Mouse (Mus musculus) kidney, embryonic 14.5 days (tissue): Measurements from ENCODE around the gene Tsnaxip1. TPM values are rescaled to one million over a fixed set of nuclear protein-coding genes. Genes with fewer than 3 reads are reported as not detected.

Source experiments
- ATAC-seq: fragments of 200-750 bp; cut with Nextera tagmentation; 2 replicates; pipeline ENCODE4 v1.8.0; 2017; ENCODE audit warnings: moderate number of reproducible peaks, mild to moderate bottlenecking, moderate TSS enrichment, moderate library complexity; ENCODE audit not compliant: low FRiP score, low TSS enrichment
- H3K27ac ChIP-seq: fragments of 300-500 bp; sonication (generic); 2 replicates; pipeline ENCODE4 v1.5.1; 2014; ENCODE audit warnings: low read depth, mild to moderate bottlenecking, low read length, moderate library complexity, mixed read lengths
- H3K27me3 ChIP-seq: fragments of 300-500 bp; sonication (generic); 2 replicates; pipeline ENCODE4 v1.6.1; 2014; ENCODE audit warnings: mild to moderate bottlenecking, low read length; ENCODE audit not compliant: control insufficient read depth, insufficient read depth
- H3K36me3 ChIP-seq: fragments of 300-500 bp; sonication (generic); 2 replicates; pipeline ENCODE4 v1.6.1; 2014; ENCODE audit warnings: low read length, mixed read lengths; ENCODE audit not compliant: control insufficient read depth, insufficient read depth
- H3K4me1 ChIP-seq: fragments of 300-500 bp; sonication (generic); 2 replicates; pipeline ENCODE4 v1.6.1; 2014; ENCODE audit warnings: low read length, mixed read lengths; ENCODE audit not compliant: control insufficient read depth, insufficient read depth
- H3K4me2 ChIP-seq: fragments of 300-500 bp; sonication (generic); replicated peaks from 2 replicates; pipeline ENCODE4 v1.6.1; 2014; ENCODE audit warnings: low read depth, mild to moderate bottlenecking, low read length
- H3K4me3 ChIP-seq: fragments of 300-500 bp; sonication (generic); 2 replicates; pipeline ENCODE4 v1.5.1; 2014; ENCODE audit warnings: mild to moderate bottlenecking, low read length
- H3K9ac ChIP-seq: fragments of 300-500 bp; sonication (generic); 2 replicates; pipeline ENCODE4 v1.6.1; 2014; ENCODE audit warnings: low read depth, mild to moderate bottlenecking, low read length, moderate library complexity
- H3K9me3 ChIP-seq: fragments of 300-500 bp; sonication (generic); 2 replicates; pipeline ENCODE4 v1.6.1; 2016; ENCODE audit warnings: low read length; ENCODE audit not compliant: control insufficient read depth
- WGBS: fragments of 180-500 bp; shearing (Covaris S2); extraction: QIAGEN DNeasy Blood & Tissue Kit; methylation state at CpG from one replicate; pipeline ENCODE4 v1.1.7; 2014; 5-methylcytosine and 5-hydroxymethylcytosine counted together
- polyA plus RNA-seq: library from polyadenylated mRNA; unstranded; fragments of >200 nt; fragmentation: Nextera tagmentation; extraction: Ambion mirVana; gene quantifications from 2 replicates; pipeline ENCODE4 v1.2.1, GENCODE M21; 2014

Gene Tsnaxip1
- polyA plus RNA-seq, 1 experiment from 2014 or later, result 0.14 TPM

GRCm38 (mm10) chr8:105853178-105853577, 25.6 kb downstream of the Tsnaxip1 start, which contains the start of gene Cenpt:
TSS of gene Cenpt (minus strand) at chr8:105853278.
- Histone ChIP-seq H3K9me3 (no peaks in the 10 kb centered on the region), H3K27ac (no peak within 1 kb of the TSS), H3K4me3 (no peak within 1 kb of the TSS), H3K4me2 (no peak within 1 kb of the TSS), H3K36me3 (peaks cover 15% of the 10 kb centered on the region), H3K4me1 (peaks cover 21% of the 10 kb centered on the region; the same call in 1 of the 2 replicates), H3K9ac (no peak within 1 kb of the TSS), H3K27me3 (no peaks in the 10 kb centered on the region)
- WGBS, result 93% methylated on average over 3 of the region's 3 CpGs
- no peak for ATAC-seq

GRCm38 (mm10) chr8:105854303-105854702, 26.8 kb downstream of the Tsnaxip1 start:
- H3K9me3 ChIP-seq, result no peaks in the 10 kb centered on the region
- 25% methylated on average over 8 of the region's 8 CpGs for WGBS
- H3K4me3 ChIP-seq, result peak overlapping the region; percentile 82
- H3K36me3 ChIP-seq, result peaks cover 4% of the 10 kb centered on the region
- H3K9ac ChIP-seq, result peak overlapping the region; percentile 85; the same call in 1 of the 2 replicates
- ATAC-seq, result no peak; the same call in 1 of the 2 replicates
- H3K4me1 ChIP-seq, result peaks cover 25% of the 10 kb centered on the region
- H3K27ac ChIP-seq, result peak overlapping the region; percentile 51; the same call in 1 of the 2 replicates
- H3K27me3 ChIP-seq, result no peaks in the 10 kb centered on the region
- peak overlapping the region; percentile 35; the same call in 1 of the 2 replicates for H3K4me2 ChIP-seq

GRCm38 (mm10) chr8:105854715-105855216, 27.2 kb downstream of the Tsnaxip1 start, which contains the start of gene Thap11:
TSS of gene Thap11 (plus strand) at chr8:105855132.
- Histone ChIP-seq H3K36me3 (0 out of 2 replicates have a peak, but pooled peaks cover 3% of the 10 kb centered on the region), H3K4me3 (peak within 1 kb of the TSS; percentile 82), H3K9me3 (no peaks in the 10 kb centered on the region), H3K9ac (peak within 1 kb of the TSS; percentile 85), H3K4me1 (peaks cover 29% of the 10 kb centered on the region), H3K4me2 (peak within 1 kb of the TSS; percentile 96), H3K27me3 (no peaks in the 10 kb centered on the region), H3K27ac (peak within 1 kb of the TSS; percentile 65)
- peak; percentile 89 for ATAC-seq
- WGBS, result under 1% methylated on average over 43 of the region's 43 CpGs

- Histone ChIP-seq H3K4me3 (peak overlapping the region; percentile 82), H3K9ac (peak overlapping the region; percentile 85), H3K4me1 (peaks cover 29% of the 10 kb centered on the region), H3K27ac (peak overlapping the region; percentile 65), H3K4me2 (peak overlapping the region; percentile 96), H3K36me3 (0 out of 2 replicates have a peak, but pooled peaks cover 3% of the 10 kb centered on the region), H3K27me3 (no peaks in the 10 kb centered on the region), H3K9me3 (no peaks in the 10 kb centered on the region)
- WGBS, result under 1% methylated on average over 67 of the region's 71 CpGs
- ATAC-seq, result peak; percentile 1; the same call in 1 of the 2 replicates
These were observed 28.0 kb downstream of the Tsnaxip1 start for GRCm38 (mm10) chr8:105855248-105856167.

- Histone ChIP-seq H3K9ac (peak overlapping the region; percentile 85), H3K27me3 (no peaks in the 10 kb centered on the region), H3K4me1 (peaks cover 25% of the 10 kb centered on the region), H3K9me3 (no peaks in the 10 kb centered on the region), H3K4me3 (peak overlapping the region; percentile 82), H3K4me2 (peak overlapping the region; percentile 96), H3K27ac (no peak overlapping the region), H3K36me3 (0 out of 2 replicates have a peak, but pooled peaks cover 3% of the 10 kb centered on the region)
- ATAC-seq, result no peak
- WGBS, result 15% methylated on average over 15 of the region's 15 CpGs
These were observed 28.8 kb downstream of the Tsnaxip1 start for GRCm38 (mm10) chr8:105856168-105856835.

- Histone ChIP-seq H3K36me3 (peaks cover 3% of the 10 kb centered on the region; the same call in 1 of the 2 replicates), H3K27ac (no peak overlapping the region), H3K9ac (no peak overlapping the region), H3K27me3 (no peaks in the 10 kb centered on the region), H3K4me1 (peaks cover 35% of the 10 kb centered on the region), H3K9me3 (no peaks in the 10 kb centered on the region), H3K4me2 (no peak overlapping the region), H3K4me3 (no peak overlapping the region)
- WGBS, result 92% methylated on average over 5 of the region's 5 CpGs
- ATAC-seq, result no peak
These were observed 31.0 kb downstream of the Tsnaxip1 start for GRCm38 (mm10) chr8:105858495-105858894.

GRCm38 (mm10) chr8:105859314-105859713, 31.8 kb downstream of the Tsnaxip1 start:
- Histone ChIP-seq H3K27me3 (no peaks in the 10 kb centered on the region), H3K4me1 (peaks cover 35% of the 10 kb centered on the region), H3K9me3 (no peaks in the 10 kb centered on the region), H3K4me3 (no peak overlapping the region), H3K9ac (no peak overlapping the region; the same call in 1 of the 2 replicates), H3K36me3 (peaks cover 3% of the 10 kb centered on the region; the same call in 1 of the 2 replicates), H3K4me2 (0 out of 2 replicates have a peak overlapping the region, but pooled peaks have one; percentile 27), H3K27ac (peak overlapping the region; percentile 63; the same call in 1 of the 2 replicates)
- ATAC-seq, result no peak
- 67% methylated on average over 5 of the region's 5 CpGs for WGBS

GRCm38 (mm10) chr8:105860143-105860981, 32.8 kb downstream of the Tsnaxip1 start, which contains the start of gene Nutf2:
TSS of gene Nutf2 (plus strand) at chr8:105860580.
- no peaks in the 10 kb centered on the region for H3K27me3 ChIP-seq
- H3K9me3 ChIP-seq, result no peaks in the 10 kb centered on the region
- ATAC-seq, result peak; percentile 98
- peaks cover 35% of the 10 kb centered on the region for H3K4me1 ChIP-seq
- H3K9ac ChIP-seq, result peak within 1 kb of the TSS; percentile 97
- H3K4me3 ChIP-seq, result peak within 1 kb of the TSS; percentile 98
- H3K4me2 ChIP-seq, result peak within 1 kb of the TSS; percentile 94
- H3K27ac ChIP-seq, result peak within 1 kb of the TSS; percentile 85
- under 1% methylated on average over 59 of the region's 59 CpGs for WGBS
- H3K36me3 ChIP-seq, result peaks cover 3% of the 10 kb centered on the region; the same call in 1 of the 2 replicates
